ENCODE assay signal across 21 mouse cellular contexts in the genomic region with DNA sequence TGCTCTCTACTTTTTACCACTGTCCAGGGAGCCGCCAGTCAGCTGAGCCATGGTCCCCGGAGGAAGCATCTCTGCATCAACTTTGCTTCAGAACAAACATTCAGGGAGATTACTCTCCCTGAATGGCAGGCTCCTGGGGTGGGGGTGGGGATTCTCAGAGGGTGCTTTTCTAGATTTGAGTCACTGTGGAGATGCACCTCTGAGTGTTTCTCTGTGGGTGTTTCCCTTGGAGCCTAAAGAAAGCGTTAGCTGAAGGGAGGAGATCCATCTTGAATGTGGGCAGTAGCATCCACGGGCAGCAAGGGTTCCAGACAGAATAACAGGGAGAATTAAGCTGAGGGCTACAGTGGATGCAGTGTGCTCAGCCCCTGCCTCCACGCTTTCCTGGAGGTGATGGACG.
A peak's percentile ranks its signal among the peaks of the same experiment; 100 is the strongest.
DNase-seq lines count a peak whose midpoint lies in the region; ATAC-seq lines count a peak whose summit lies in the region.
"Had no signal": no experiment of that assay in that cellular context is flagged by ENCODE, and none has a peak within 500 bp of the region (broad histone marks: within the 10 kb centered on the region; RNA-seq: fewer than 3 reads in every experiment).

No protein-coding gene starts in this region.

- peak; percentile 91 for ATAC-seq in frontal cortex, adult (ENCODE audit: low TSS enrichment)
- ATAC-seq: activated CD4-positive, CD25-positive, alpha-beta regulatory T cell, adult 4 months; forebrain, embryonic 14.5 days; forebrain, postnatal 0 days; hindbrain, postnatal 0 days; intestine, embryonic 15.5 days had no signal

- DNase-seq in frontal cortex, postnatal 25 days (ENCODE audit: low spot score in 2 of 2), result no peak
- DNase-seq in right cerebral cortex, adult 18-20 months, result peak; percentile 32
- DNase-seq in right cerebral cortex, postnatal 36 days (ENCODE audit: low spot score in 2 of 2), result no peak
- DNase-seq in induced T-regulatory cell, adult 2 months (ENCODE audit: low read depth), result peak; percentile 77
- DNase-seq in kidney, adult 18-20 months, result no peak
- DNase-seq: adrenal gland, adult 8-10 months; adrenal gland, postnatal 25 days; cerebellum, adult 18-20 months; cerebellum, adult 9-10 months; cerebellum, postnatal 14 days; forebrain, postnatal 0 days; gastrocnemius, postnatal 10 days; gastrocnemius, postnatal 36 days; heart, adult 2 months; heart, postnatal 14 days; heart, postnatal 4 days had no signal

Comparison
In these comparisons a context has a peak if more than half of its experiments do, and no peak if none do; other contexts are left out.
1. DNase-seq: peak in right cerebral cortex, adult 18-20 months (single experiment) and induced T-regulatory cell, adult 2 months (single experiment); none in frontal cortex, postnatal 25 days (0 of 2), right cerebral cortex, postnatal 36 days (0 of 2) and kidney, adult 18-20 months (single experiment).